19 mouse cellular contexts compared by ENCODE assay signal in the genomic region with DNA sequence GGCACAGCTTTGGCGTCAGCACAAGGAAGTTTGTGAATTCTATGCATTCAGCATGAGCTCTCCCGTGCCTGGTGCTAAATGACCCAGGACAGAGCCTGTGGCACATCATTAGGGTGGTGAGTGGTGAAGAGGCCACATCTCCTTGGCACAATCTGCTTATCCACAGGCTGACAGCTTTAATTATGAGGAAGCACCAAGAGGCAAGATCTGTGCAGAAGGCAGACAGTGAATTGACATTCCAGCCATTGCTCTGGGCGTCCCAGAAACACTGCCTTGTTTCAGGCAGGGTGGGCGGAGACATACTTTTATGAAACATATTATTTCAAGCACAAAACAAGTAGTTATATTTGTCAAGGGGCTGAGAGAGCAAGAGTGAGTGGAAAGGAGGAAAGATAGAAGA. TPM values are rescaled to one million over a fixed set of nuclear protein-coding genes. Genes with fewer than 3 reads are reported as not detected.
A peak's percentile ranks its signal among the peaks of the same experiment; 100 is the strongest.
DNase-seq lines count a peak whose midpoint lies in the region; ATAC-seq and TF ChIP-seq lines count a peak whose summit lies in the region.
"Had no signal": no experiment of that assay in that cellular context is flagged by ENCODE, and none has a peak within 500 bp of the region (broad histone marks: within the 10 kb centered on the region; RNA-seq: fewer than 3 reads in every experiment).

No protein-coding gene starts in this region.

- H3K27me3 ChIP-seq in heart, embryonic 15.5 days, result 0 out of 2 replicates have a peak, but pooled peaks cover 5% of the 10 kb centered on the region
- no peaks in the 10 kb centered on the region for H3K27me3 ChIP-seq in lung, postnatal 0 days (replicated peaks; ENCODE audit: insufficient read depth, low read length)
- H3K27me3 ChIP-seq: midbrain, embryonic 13.5 days had no signal

- no peak overlapping the region for H3K9ac ChIP-seq in heart, embryonic 15.5 days
- H3K9ac ChIP-seq in lung, postnatal 0 days (replicated peaks; ENCODE audit: low read depth), result no peak overlapping the region
- H3K9ac ChIP-seq: liver, embryonic 14.5 days; midbrain, embryonic 13.5 days had no signal

- H3K9me3 ChIP-seq in heart, embryonic 15.5 days (replicated peaks), result no peaks in the 10 kb centered on the region
- no peaks in the 10 kb centered on the region for H3K9me3 ChIP-seq in lung, postnatal 0 days (ENCODE audit: low read length)
- H3K9me3 ChIP-seq: hindbrain, embryonic 10.5 days; midbrain, embryonic 13.5 days had no signal

- H3K27ac ChIP-seq in heart, embryonic 15.5 days, result peak overlapping the region; percentile 42
- H3K27ac ChIP-seq in lung, postnatal 0 days (ENCODE audit: low read length), result no peak overlapping the region
- H3K27ac ChIP-seq: hindbrain, embryonic 10.5 days; layer of hippocampus, adult 2 months; liver, embryonic 14.5 days; midbrain, embryonic 13.5 days had no signal

- TF ChIP-seq EP300 in lung, postnatal 0 days (IDR thresholded peaks at IDR 0.05), result no peak

- TF ChIP-seq CTCF in lung, postnatal 0 days (IDR thresholded peaks at IDR 0.05), result no peak

- DNase-seq in embryo, embryonic 11 days, result peak; percentile 19
- no peak for DNase-seq in embryo, embryonic 9.5 days (ENCODE audit: extremely low spot score)
- no peak for DNase-seq in heart, adult 18-20 months
- DNase-seq in lung, postnatal 0 days (ENCODE audit: low spot score), result peak; percentile 51
- DNase-seq in lung, adult 18-20 months, result no peak
- DNase-seq in retina, embryonic 14.5 days (ENCODE audit: low spot score), result peak; percentile 42
- no peak for DNase-seq in ovary, postnatal 14 days (ENCODE audit: low spot score)
- DNase-seq: cerebellum, adult 11 months; cerebellum, postnatal 36 days; kidney, adult 18-20 months; thymus, adult 18-20 months had no signal

- no peak overlapping the region for H3K4me2 ChIP-seq in heart, embryonic 15.5 days
- H3K4me2 ChIP-seq in lung, postnatal 0 days (replicated peaks; ENCODE audit: low read depth, low read length), result no peak overlapping the region
- H3K4me2 ChIP-seq: midbrain, embryonic 13.5 days had no signal

- H3K4me3 ChIP-seq in heart, embryonic 15.5 days, result no peak overlapping the region
- H3K4me3 ChIP-seq in lung, postnatal 0 days (ENCODE audit: low read depth, low read length), result no peak overlapping the region
- H3K4me3 ChIP-seq: erythroblast, embryonic 14.5 days; hindbrain, embryonic 10.5 days; layer of hippocampus, adult 2 months; midbrain, embryonic 13.5 days had no signal

- ATAC-seq in heart, embryonic 15.5 days (replicated peaks; ENCODE audit: insufficient number of reproducible peaks, insufficient read depth, low FRiP score, low read depth), result no peak
- peak; percentile 25; the same call in 1 of the 2 replicates for ATAC-seq in lung, postnatal 0 days
- ATAC-seq: forebrain, embryonic 14.5 days; midbrain, embryonic 13.5 days had no signal

- peaks cover 15% of the 10 kb centered on the region for H3K4me1 ChIP-seq in heart, embryonic 15.5 days (replicated peaks)
- H3K4me1 ChIP-seq in lung, postnatal 0 days (ENCODE audit: insufficient read depth, low read depth, low read length), result peaks cover 7% of the 10 kb centered on the region; the same call in 1 of the 2 replicates
- H3K4me1 ChIP-seq: midbrain, embryonic 13.5 days had no signal

- WGBS in heart, embryonic 15.5 days, result 33% methylated on average over 4 of the region's 4 CpGs
- WGBS in lung, postnatal 0 days, result 41% methylated on average over 4 of the region's 4 CpGs

- H3K36me3 ChIP-seq in heart, embryonic 15.5 days, result no peaks in the 10 kb centered on the region
- H3K36me3 ChIP-seq in lung, postnatal 0 days (ENCODE audit: insufficient read depth, low read length), result no peaks in the 10 kb centered on the region
- H3K36me3 ChIP-seq: hindbrain, embryonic 10.5 days; midbrain, embryonic 13.5 days had no signal

RNA-seq across cellular contexts. Expression of a gene that starts 18.6 kb away (rescaled TPM):
- 2.3 and 2.4 TPM in 2 replicates for polyA plus RNA-seq in heart, embryonic 15.5 days (2015; fragmentation: Nextera tagmentation; extraction: Ambion mirVana)
- 10 to 100 TPM; 18.4 to 22.6 TPM for total RNA-seq in heart, adult 18-20 months (2021)
- 1.1 and 1.4 TPM in 2 replicates for polyA plus RNA-seq in lung, postnatal 0 days (2015; fragmentation: Nextera tagmentation; extraction: Ambion mirVana)
- total RNA-seq: granulocyte monocyte progenitor cell, adult 5-6 weeks had no signal
- polyA plus RNA-seq: erythroblast, embryonic 14.5 days had no signal

Comparison
In these comparisons a context has a peak if more than half of its experiments do, and no peak if none do; other contexts are left out.
1. DNase-seq: peak in embryo, embryonic 11 days (single experiment), lung, postnatal 0 days (single experiment) and retina, embryonic 14.5 days (single experiment); none in embryo, embryonic 9.5 days (single experiment), heart, adult 18-20 months (0 of 2), lung, adult 18-20 months (0 of 2) and ovary, postnatal 14 days (single experiment).